Comparison of ENCODE assay signal across 10 mouse cellular contexts in genomic region chr13:63701199-63702175, GRCm38 (mm10).
DNase-seq lines count a peak whose midpoint lies in the region; ATAC-seq lines count a peak whose summit lies in the region.
"Had no signal": no experiment of that assay in that cellular context is flagged by ENCODE, and none has a peak within 500 bp of the region (broad histone marks: within the 10 kb centered on the region; RNA-seq: fewer than 3 reads in every experiment).

No protein-coding gene starts in this region.

- H3K4me2 ChIP-seq in lung, embryonic 16.5 days (ENCODE audit: low read depth, low read length), result no peak overlapping the region
- no peak overlapping the region for H3K4me2 ChIP-seq in limb, embryonic 15.5 days
- H3K4me2 ChIP-seq in stomach, embryonic 15.5 days, result no peak overlapping the region

- peak overlapping the region; percentile 39; the same call in 1 of the 2 replicates for H3K9ac ChIP-seq in lung, embryonic 16.5 days (ENCODE audit: low read length)
- H3K9ac ChIP-seq in limb, embryonic 15.5 days, result no peak overlapping the region
- H3K9ac ChIP-seq in stomach, embryonic 15.5 days, result no peak overlapping the region

- 30% methylated on average over 9 of the region's 9 CpGs for WGBS in lung, embryonic 16.5 days
- 31% methylated on average over 9 of the region's 9 CpGs for WGBS in limb, embryonic 15.5 days
- WGBS in stomach, embryonic 15.5 days, result 27% methylated on average over 9 of the region's 9 CpGs

- peak overlapping the region; percentile 93 for H3K27ac ChIP-seq in lung, embryonic 16.5 days (ENCODE audit: low read length)
- H3K27ac ChIP-seq in limb, embryonic 15.5 days, result peak overlapping the region; percentile 60
- peak overlapping the region; percentile 82 for H3K27ac ChIP-seq in stomach, embryonic 15.5 days

- no peak for DNase-seq in lung, postnatal 36 days
- peak; percentile 35 for DNase-seq in embryo, embryonic 9.5 days (ENCODE audit: extremely low spot score)
- DNase-seq in cerebellum, adult 18-20 months, result no peak
- DNase-seq in testis, postnatal 10 days (ENCODE audit: low spot score), result no peak
- no peak for DNase-seq in testis, postnatal 14 days (ENCODE audit: low spot score)
- DNase-seq: cerebellum, adult 2 months; gastrocnemius, postnatal 10 days had no signal

- no peaks in the 10 kb centered on the region for H3K27me3 ChIP-seq in lung, embryonic 16.5 days (ENCODE audit: control insufficient read depth, insufficient read depth, low read depth, low read length)
- no peaks in the 10 kb centered on the region for H3K27me3 ChIP-seq in limb, embryonic 15.5 days
- no peaks in the 10 kb centered on the region for H3K27me3 ChIP-seq in stomach, embryonic 15.5 days (replicated peaks)

- peak; percentile 72 for ATAC-seq in lung, embryonic 16.5 days (ENCODE audit: low read depth)
- peak; percentile 50; the same call in 1 of the 2 replicates for ATAC-seq in limb, embryonic 15.5 days (ENCODE audit: insufficient number of reproducible peaks, low FRiP score, low TSS enrichment, low read depth)
- ATAC-seq in stomach, embryonic 15.5 days (ENCODE audit: insufficient read depth, low FRiP score, low read depth), result peak; percentile 59; the same call in 1 of the 2 replicates

- no peaks in the 10 kb centered on the region for H3K9me3 ChIP-seq in lung, embryonic 16.5 days (ENCODE audit: control insufficient read depth, low read length)
- H3K9me3 ChIP-seq in limb, embryonic 15.5 days, result no peaks in the 10 kb centered on the region
- H3K9me3 ChIP-seq in stomach, embryonic 15.5 days, result no peaks in the 10 kb centered on the region

- peaks cover 17% of the 10 kb centered on the region for H3K4me1 ChIP-seq in lung, embryonic 16.5 days (replicated peaks; ENCODE audit: control insufficient read depth, insufficient read depth, low read length)
- peaks cover 21% of the 10 kb centered on the region for H3K4me1 ChIP-seq in limb, embryonic 15.5 days
- no peaks in the 10 kb centered on the region for H3K4me1 ChIP-seq in stomach, embryonic 15.5 days

- no peak overlapping the region for H3K4me3 ChIP-seq in lung, embryonic 16.5 days (ENCODE audit: low read length)
- H3K4me3 ChIP-seq in limb, embryonic 15.5 days, result no peak overlapping the region
- H3K4me3 ChIP-seq in stomach, embryonic 15.5 days (replicated peaks), result no peak overlapping the region

- H3K36me3 ChIP-seq in lung, embryonic 16.5 days (ENCODE audit: control insufficient read depth, insufficient read depth, low read length), result no peaks in the 10 kb centered on the region
- no peaks in the 10 kb centered on the region for H3K36me3 ChIP-seq in limb, embryonic 15.5 days
- no peaks in the 10 kb centered on the region for H3K36me3 ChIP-seq in stomach, embryonic 15.5 days
